Comparison of ENCODE assay signal across 8 mouse cellular contexts in the genomic region with DNA sequence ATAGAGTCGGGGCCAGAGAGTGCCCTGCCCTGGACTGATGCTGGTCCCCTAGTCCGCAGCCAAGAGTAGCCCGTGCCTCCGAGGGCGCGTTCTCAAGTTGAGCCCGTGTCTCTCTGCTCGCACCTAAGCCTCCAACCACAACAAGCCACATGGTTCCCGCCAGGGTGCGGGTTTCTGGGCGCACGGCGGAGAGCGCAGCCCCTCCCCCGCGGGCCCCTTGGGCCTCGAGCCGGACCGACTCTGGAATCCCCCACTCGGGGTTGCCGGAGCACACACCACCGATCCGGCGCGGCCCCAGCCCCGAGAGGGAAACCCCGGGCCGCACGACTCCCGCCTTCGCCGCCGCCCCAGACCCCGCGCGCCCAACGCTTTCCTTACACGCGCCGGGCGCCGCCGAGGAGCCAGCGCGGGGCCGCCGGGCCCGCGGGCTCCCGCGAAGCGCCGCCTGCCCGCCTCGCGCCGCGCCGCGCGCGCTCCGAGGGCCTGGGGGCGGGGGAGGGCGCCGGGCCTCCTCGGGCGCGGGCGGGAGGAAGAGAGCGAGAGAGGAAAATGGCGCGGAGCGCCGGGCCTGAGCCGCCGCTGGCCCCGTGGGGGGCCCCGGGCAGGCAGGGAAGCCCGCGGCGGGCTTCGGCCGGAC. TPM values are rescaled to one million over a fixed set of nuclear protein-coding genes. Genes with fewer than 3 reads are reported as not detected.
DNase-seq lines count a peak whose midpoint lies in the region; ATAC-seq and TF ChIP-seq lines count a peak whose summit lies in the region.

No protein-coding gene starts in this region.

- no peaks in the 10 kb centered on the region for H3K27me3 ChIP-seq in heart, embryonic 13.5 days (replicated peaks)
- H3K27me3 ChIP-seq in kidney, postnatal 0 days (ENCODE audit: insufficient read depth, low read length), result no peaks in the 10 kb centered on the region
- no peaks in the 10 kb centered on the region for H3K27me3 ChIP-seq in liver, embryonic 16.5 days (ENCODE audit: control insufficient read depth, insufficient read depth, low read depth, low read length)
- no peaks in the 10 kb centered on the region for H3K27me3 ChIP-seq in neural tube, embryonic 11.5 days (ENCODE audit: control insufficient read depth, insufficient read depth, low read length)
- no peaks in the 10 kb centered on the region for H3K27me3 ChIP-seq in stomach, postnatal 0 days (ENCODE audit: control insufficient read depth, insufficient read depth, low read length)

- peak; percentile 58 for ATAC-seq in CD4-positive, CD25-positive, alpha-beta regulatory T cell, adult 4 months
- ATAC-seq in erythroblast, adult 5-6 weeks (replicated peaks; ENCODE audit: low FRiP score, poor library complexity, severe bottlenecking), result peak; percentile 52
- ATAC-seq in heart, embryonic 13.5 days (ENCODE audit: extremely low read depth, insufficient number of reproducible peaks, low FRiP score, low TSS enrichment), result peak; percentile 75
- ATAC-seq in kidney, postnatal 0 days (replicated peaks; ENCODE audit: low FRiP score, low read depth), result peak; percentile 82
- ATAC-seq in liver, embryonic 16.5 days (ENCODE audit: low read depth), result peak; percentile 71
- ATAC-seq in neural tube, embryonic 11.5 days (ENCODE audit: insufficient read depth, low FRiP score, low TSS enrichment), result peak; percentile 64
- peak; percentile 84 for ATAC-seq in stomach, postnatal 0 days (ENCODE audit: low FRiP score, low TSS enrichment)

- TF ChIP-seq POLR2A in bone marrow macrophage, adult 2 months (IDR thresholded peaks at IDR 0.05; ENCODE audit: borderline replicate concordance, low read depth, low read length), result no peak

- H3K27ac ChIP-seq in bone marrow macrophage, adult 2 months (ENCODE audit: insufficient read depth, low read depth, low read length), result peak overlapping the region; percentile 74
- H3K27ac ChIP-seq in heart, embryonic 13.5 days (replicated peaks), result peak overlapping the region; percentile 100
- peak overlapping the region; percentile 100 for H3K27ac ChIP-seq in kidney, postnatal 0 days
- peak overlapping the region; percentile 99 for H3K27ac ChIP-seq in liver, embryonic 16.5 days (ENCODE audit: low read length)
- H3K27ac ChIP-seq in neural tube, embryonic 11.5 days (ENCODE audit: low read depth, low read length), result peak overlapping the region; percentile 100
- peak overlapping the region; percentile 100 for H3K27ac ChIP-seq in stomach, postnatal 0 days (replicated peaks)

- H3K9ac ChIP-seq in heart, embryonic 13.5 days, result peak overlapping the region; percentile 99
- peak overlapping the region; percentile 96 for H3K9ac ChIP-seq in kidney, postnatal 0 days (ENCODE audit: low read depth, low read length)
- peak overlapping the region; percentile 98 for H3K9ac ChIP-seq in liver, embryonic 16.5 days (ENCODE audit: low read depth, low read length)
- peak overlapping the region; percentile 98 for H3K9ac ChIP-seq in neural tube, embryonic 11.5 days (ENCODE audit: low read length)
- H3K9ac ChIP-seq in stomach, postnatal 0 days (ENCODE audit: low read length), result peak overlapping the region; percentile 95

- DNase-seq in kidney, postnatal 0 days (ENCODE audit: low spot score), result peak; percentile 75
- peak; percentile 81 for DNase-seq in neural tube, embryonic 11.5 days (ENCODE audit: low spot score)
- peak; percentile 76 for DNase-seq in stomach, postnatal 0 days (ENCODE audit: low spot score)

- peaks cover 39% of the 10 kb centered on the region for H3K36me3 ChIP-seq in heart, embryonic 13.5 days
- H3K36me3 ChIP-seq in kidney, postnatal 0 days (ENCODE audit: insufficient read depth, low read length), result 0 out of 2 replicates have a peak, but pooled peaks cover 16% of the 10 kb centered on the region
- H3K36me3 ChIP-seq in liver, embryonic 16.5 days (ENCODE audit: control insufficient read depth, insufficient read depth), result peaks cover 21% of the 10 kb centered on the region
- H3K36me3 ChIP-seq in neural tube, embryonic 11.5 days (ENCODE audit: control insufficient read depth, insufficient read depth, low read length), result peaks cover 14% of the 10 kb centered on the region
- H3K36me3 ChIP-seq in stomach, postnatal 0 days (ENCODE audit: control insufficient read depth, insufficient read depth, low read length), result 0 out of 2 replicates have a peak, but pooled peaks cover 9% of the 10 kb centered on the region

- WGBS in heart, embryonic 13.5 days, result under 1% methylated on average over 84 of the region's 84 CpGs
- whole genome bisulfite sequencing in kidney, postnatal 0 days, result under 1% methylated on average over 84 of the region's 84 CpGs
- WGBS in liver, embryonic 16.5 days (ENCODE audit: insufficient replicate concordance), result under 1% methylated on average over 54 of the region's 84 CpGs
- under 1% methylated on average over 76 of the region's 84 CpGs for WGBS in neural tube, embryonic 11.5 days
- 0% methylated on average over 41 of the region's 84 CpGs for WGBS in stomach, postnatal 0 days

- no peak for TF ChIP-seq CTCF in bone marrow macrophage, adult 2 months (IDR thresholded peaks at IDR 0.05; ENCODE audit: low read depth, low read length)
- TF ChIP-seq CTCF in kidney, postnatal 0 days (IDR thresholded peaks at IDR 0.05; ENCODE audit: low read depth), result no peak
- no peak for TF ChIP-seq CTCF in stomach, postnatal 0 days (IDR thresholded peaks at IDR 0.05; ENCODE audit: low read depth)

- peaks cover 3% of the 10 kb centered on the region; the same call in 1 of the 2 replicates for H3K4me1 ChIP-seq in bone marrow macrophage, adult 2 months (ENCODE audit: control insufficient read depth, insufficient read depth, low read length)
- H3K4me1 ChIP-seq in heart, embryonic 13.5 days, result peaks cover 22% of the 10 kb centered on the region
- H3K4me1 ChIP-seq in kidney, postnatal 0 days (replicated peaks; ENCODE audit: insufficient read depth, low read length), result no peaks in the 10 kb centered on the region
- H3K4me1 ChIP-seq in liver, embryonic 16.5 days (ENCODE audit: control insufficient read depth, low read depth, low read length), result peaks cover 15% of the 10 kb centered on the region
- H3K4me1 ChIP-seq in neural tube, embryonic 11.5 days (ENCODE audit: control insufficient read depth, insufficient read depth, low read length), result peaks cover 12% of the 10 kb centered on the region; the same call in 1 of the 2 replicates
- no peaks in the 10 kb centered on the region for H3K4me1 ChIP-seq in stomach, postnatal 0 days (replicated peaks; ENCODE audit: control insufficient read depth, insufficient read depth)

- no peak for TF ChIP-seq EP300 in stomach, postnatal 0 days (optimal IDR thresholded peaks at IDR 0.05)

- H3K4me3 ChIP-seq in bone marrow macrophage, adult 2 months (ENCODE audit: insufficient read depth, low read length), result peak overlapping the region; percentile 96
- peak overlapping the region; percentile 95 for H3K4me3 ChIP-seq in heart, embryonic 13.5 days
- H3K4me3 ChIP-seq in kidney, postnatal 0 days (replicated peaks; ENCODE audit: low read depth, low read length), result peak overlapping the region; percentile 83
- H3K4me3 ChIP-seq in liver, embryonic 16.5 days (ENCODE audit: low read depth, low read length), result peak overlapping the region; percentile 95
- peak overlapping the region; percentile 98 for H3K4me3 ChIP-seq in neural tube, embryonic 11.5 days (ENCODE audit: low read depth, low read length)
- H3K4me3 ChIP-seq in stomach, postnatal 0 days (ENCODE audit: low read depth, low read length), result peak overlapping the region; percentile 87

- H3K9me3 ChIP-seq in heart, embryonic 13.5 days, result no peaks in the 10 kb centered on the region
- H3K9me3 ChIP-seq in kidney, postnatal 0 days (replicated peaks; ENCODE audit: low read length), result no peaks in the 10 kb centered on the region
- H3K9me3 ChIP-seq in liver, embryonic 16.5 days (replicated peaks; ENCODE audit: control insufficient read depth, low read length), result no peaks in the 10 kb centered on the region
- H3K9me3 ChIP-seq in neural tube, embryonic 11.5 days (ENCODE audit: control insufficient read depth, low read length), result no peaks in the 10 kb centered on the region
- H3K9me3 ChIP-seq in stomach, postnatal 0 days (ENCODE audit: control insufficient read depth, low read length), result no peaks in the 10 kb centered on the region

- H3K4me2 ChIP-seq in heart, embryonic 13.5 days, result peak overlapping the region; percentile 78
- peak overlapping the region; percentile 66 for H3K4me2 ChIP-seq in kidney, postnatal 0 days (ENCODE audit: low read length)
- peak overlapping the region; percentile 81 for H3K4me2 ChIP-seq in liver, embryonic 16.5 days (ENCODE audit: low read depth, low read length)
- peak overlapping the region; percentile 78 for H3K4me2 ChIP-seq in neural tube, embryonic 11.5 days (ENCODE audit: low read depth)
- H3K4me2 ChIP-seq in stomach, postnatal 0 days (replicated peaks; ENCODE audit: low read depth), result peak overlapping the region; percentile 81

RNA-seq across cellular contexts. Expression of a gene that starts 0.6 kb away (rescaled TPM):
- polyA plus RNA-seq in CD4-positive, CD25-positive, alpha-beta regulatory T cell, adult 4 months (2017; shearing (Covaris generic)), result 100 to 1,000 TPM; 676 to 678 TPM
- 303 and 332 TPM in 2 replicates for polyA plus RNA-seq in bone marrow macrophage, adult 2 months (2012; ENCODE audit: insufficient read depth, insufficient read length, missing spikeins)
- 126 and 222 TPM in 2 replicates for total RNA-seq in erythroblast, adult 5-6 weeks (2015; ENCODE audit: low replicate concordance)
- total RNA-seq in erythroblast, adult 5-6 weeks (2017; ENCODE audit: low replicate concordance), result 154 and 170 TPM in 2 replicates
- 606 and 657 TPM in 2 replicates for polyA plus RNA-seq in heart, embryonic 13.5 days (2015; fragmentation: Nextera tagmentation; extraction: Ambion mirVana)
- polyA plus RNA-seq in kidney, postnatal 0 days (2015; fragmentation: Nextera tagmentation; extraction: Ambion mirVana), result 1,008 and 1,013 TPM in 2 replicates
- 270 and 312 TPM in 2 replicates for polyA plus RNA-seq in liver, embryonic 16.5 days (2015; fragmentation: Nextera tagmentation; extraction: Ambion mirVana)
- 1,294 and 1,337 TPM in 2 replicates for polyA plus RNA-seq in neural tube, embryonic 11.5 days (2014; fragmentation: Nextera tagmentation; extraction: Ambion mirVana)
- polyA plus RNA-seq in stomach, postnatal 0 days (2015; fragmentation: Nextera tagmentation; extraction: Ambion mirVana), result 533 and 539 TPM in 2 replicates

RNA-seq across cellular contexts. Expression of a gene that starts 21.3 kb away (rescaled TPM):
- 100 to 1,000 TPM; 716 to 764 TPM for polyA plus RNA-seq in CD4-positive, CD25-positive, alpha-beta regulatory T cell, adult 4 months (2017; shearing (Covaris generic))
- polyA plus RNA-seq in bone marrow macrophage, adult 2 months (2012; ENCODE audit: insufficient read depth, insufficient read length, missing spikeins), result 166 and 168 TPM in 2 replicates
- 105 and 112 TPM in 2 replicates for total RNA-seq in erythroblast, adult 5-6 weeks (2015; ENCODE audit: low replicate concordance)
- total RNA-seq in erythroblast, adult 5-6 weeks (2017; ENCODE audit: low replicate concordance), result 114 and 134 TPM in 2 replicates
- 432 and 502 TPM in 2 replicates for polyA plus RNA-seq in heart, embryonic 13.5 days (2015; fragmentation: Nextera tagmentation; extraction: Ambion mirVana)
- 251 and 271 TPM in 2 replicates for polyA plus RNA-seq in kidney, postnatal 0 days (2015; fragmentation: Nextera tagmentation; extraction: Ambion mirVana)
- 190 and 209 TPM in 2 replicates for polyA plus RNA-seq in liver, embryonic 16.5 days (2015; fragmentation: Nextera tagmentation; extraction: Ambion mirVana)
- 870 and 877 TPM in 2 replicates for polyA plus RNA-seq in neural tube, embryonic 11.5 days (2014; fragmentation: Nextera tagmentation; extraction: Ambion mirVana)
- polyA plus RNA-seq in stomach, postnatal 0 days (2015; fragmentation: Nextera tagmentation; extraction: Ambion mirVana), result 356 and 371 TPM in 2 replicates

RNA-seq across cellular contexts. Expression of a gene that starts 28.7 kb away (rescaled TPM):
- 10 to 100 TPM; 64.4 to 82.5 TPM for polyA plus RNA-seq in CD4-positive, CD25-positive, alpha-beta regulatory T cell, adult 4 months (2017; shearing (Covaris generic))
- 32.3 and 34.6 TPM in 2 replicates for polyA plus RNA-seq in bone marrow macrophage, adult 2 months (2012; ENCODE audit: insufficient read depth, insufficient read length, missing spikeins)
- total RNA-seq in erythroblast, adult 5-6 weeks (2015; ENCODE audit: low replicate concordance), result 39.3 and 72.1 TPM in 2 replicates
- 52.1 and 69.3 TPM in 2 replicates for total RNA-seq in erythroblast, adult 5-6 weeks (2017; ENCODE audit: low replicate concordance)
- polyA plus RNA-seq in heart, embryonic 13.5 days (2015; fragmentation: Nextera tagmentation; extraction: Ambion mirVana), result 111 and 113 TPM in 2 replicates
- polyA plus RNA-seq in kidney, postnatal 0 days (2015; fragmentation: Nextera tagmentation; extraction: Ambion mirVana), result 74.6 and 94.9 TPM in 2 replicates
- polyA plus RNA-seq in liver, embryonic 16.5 days (2015; fragmentation: Nextera tagmentation; extraction: Ambion mirVana), result 94.4 and 96.5 TPM in 2 replicates
- 174 and 187 TPM in 2 replicates for polyA plus RNA-seq in neural tube, embryonic 11.5 days (2014; fragmentation: Nextera tagmentation; extraction: Ambion mirVana)
- 44.6 and 47.2 TPM in 2 replicates for polyA plus RNA-seq in stomach, postnatal 0 days (2015; fragmentation: Nextera tagmentation; extraction: Ambion mirVana)

RNA-seq across cellular contexts. Expression of a gene that starts 43.9 kb away (rescaled TPM):
- polyA plus RNA-seq in CD4-positive, CD25-positive, alpha-beta regulatory T cell, adult 4 months (2017; shearing (Covaris generic)), result 100 to 1,000 TPM; 296 to 304 TPM
- polyA plus RNA-seq in bone marrow macrophage, adult 2 months (2012; ENCODE audit: insufficient read depth, insufficient read length, missing spikeins), result 66.3 and 79.3 TPM in 2 replicates
- 32.8 and 52.3 TPM in 2 replicates for total RNA-seq in erythroblast, adult 5-6 weeks (2015; ENCODE audit: low replicate concordance)
- total RNA-seq in erythroblast, adult 5-6 weeks (2017; ENCODE audit: low replicate concordance), result 14.1 and 16.0 TPM in 2 replicates
- polyA plus RNA-seq in heart, embryonic 13.5 days (2015; fragmentation: Nextera tagmentation; extraction: Ambion mirVana), result 57.0 and 59.4 TPM in 2 replicates
- polyA plus RNA-seq in kidney, postnatal 0 days (2015; fragmentation: Nextera tagmentation; extraction: Ambion mirVana), result 90.6 and 94.3 TPM in 2 replicates
- 32.0 and 36.3 TPM in 2 replicates for polyA plus RNA-seq in liver, embryonic 16.5 days (2015; fragmentation: Nextera tagmentation; extraction: Ambion mirVana)
- polyA plus RNA-seq in neural tube, embryonic 11.5 days (2014; fragmentation: Nextera tagmentation; extraction: Ambion mirVana), result 76.0 and 77.0 TPM in 2 replicates
- polyA plus RNA-seq in stomach, postnatal 0 days (2015; fragmentation: Nextera tagmentation; extraction: Ambion mirVana), result 145 and 152 TPM in 2 replicates

Comparison
In these comparisons a context has a peak if more than half of its experiments do, and no peak if none do; other contexts are left out.
1. Peak in every context shown above with its lines: DNase-seq, ATAC-seq, H3K4me3 ChIP-seq and H3K27ac ChIP-seq.